Mouse (Mus musculus): ENCODE data around the gene Fancc. TPM values are rescaled to one million over a fixed set of nuclear protein-coding genes. Genes with fewer than 3 reads are reported as not detected.
A peak's percentile ranks its signal among the peaks of the same experiment; 100 is the strongest.
"Not testable (repeated sequence)": the region's sequence is repeated elsewhere in the genome, so short reads cannot be mapped to it uniquely, and the experiment has no call there.

Fancc gene
- polyA plus RNA-seq, 1 experiment: 8.1 TPM

DNA sequence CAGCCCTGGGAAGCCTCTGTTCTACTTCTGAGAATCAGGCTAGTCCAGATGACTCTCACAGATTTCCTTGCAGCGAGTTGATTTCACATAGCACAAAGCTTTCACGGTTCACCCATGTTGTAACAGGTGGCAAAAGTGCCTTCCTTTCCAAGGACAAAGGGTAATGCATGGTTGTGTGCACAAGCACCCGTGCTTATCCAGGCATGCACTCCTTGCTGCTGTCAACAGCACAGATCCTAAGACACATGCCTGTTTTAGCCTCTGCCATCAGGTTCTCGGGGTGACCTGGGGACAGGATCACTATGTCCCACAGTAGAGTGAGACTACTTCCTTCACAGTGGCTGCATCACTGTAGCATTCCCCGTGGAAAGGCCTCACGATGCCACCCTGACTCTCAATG is 181.3 kb downstream of the Fancc start:
- Histone ChIP-seq H3K4me3 (no peak overlapping the region), H3K27me3 (ENCODE audit: control insufficient read depth, insufficient read depth, insufficient read length) (no peaks in the 10 kb centered on the region), H3ac (ENCODE audit: control insufficient read depth, insufficient read length) (no peak overlapping the region), H3K4me2 (ENCODE audit: low read depth) (no peak overlapping the region), H3K36me3 (ENCODE audit: control insufficient read depth, insufficient read depth) (peaks cover 4% of the 10 kb centered on the region), H3K79me2 (ENCODE audit: control insufficient read depth, insufficient read depth) (no peaks in the 10 kb centered on the region)
- no peak for TF ChIP-seq MYOD1 (IDR thresholded peaks at IDR 0.05; ENCODE audit: control insufficient read depth in 1 of 3, insufficient read length in 2 of 3, low read depth in 2 of 3)
- TF ChIP-seq POLR2AphosphoS2 (IDR thresholded peaks at IDR 0.05; ENCODE audit: insufficient read length, low read depth): peak; percentile 36
- TF ChIP-seq E2F4 (IDR thresholded peaks at IDR 0.05; ENCODE audit: insufficient read depth): no peak
- no peak for TF ChIP-seq MYOG (IDR thresholded peaks at IDR 0.05; ENCODE audit: control insufficient read depth in 1 of 3, insufficient read depth in 1 of 3, insufficient read length in 2 of 3, low read depth in 2 of 3)
- TF ChIP-seq POLR2A (IDR thresholded peaks at IDR 0.05; ENCODE audit: insufficient read length, low read depth): no peak
- no peak for TF ChIP-seq SRF (IDR thresholded peaks at IDR 0.05; ENCODE audit: control insufficient read depth, insufficient read length, low read depth)

DNA sequence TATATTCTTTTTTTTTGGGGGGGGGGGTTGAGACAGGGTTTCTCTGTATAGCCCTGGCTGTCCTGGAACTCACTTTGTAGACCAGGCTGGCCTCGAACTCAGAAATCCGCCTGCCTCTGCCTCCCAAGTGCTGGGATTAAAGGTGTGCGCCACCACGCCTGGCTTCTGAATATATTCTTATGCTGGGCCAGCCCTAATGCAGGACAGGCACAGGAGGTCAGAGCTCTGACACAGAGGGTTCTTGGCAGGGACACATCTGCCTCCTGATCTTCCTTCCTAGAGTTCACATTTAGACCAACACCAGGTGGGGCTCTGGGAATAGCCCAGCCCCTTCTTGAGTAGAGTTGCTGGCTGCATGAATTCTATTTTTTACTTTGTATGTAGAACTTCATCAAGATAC is 182.0 kb downstream of the Fancc start:
- H3K79me2 ChIP-seq (ENCODE audit: control insufficient read depth, insufficient read depth); H3ac ChIP-seq (ENCODE audit: control insufficient read depth, insufficient read length); H3K4me3 ChIP-seq; H3K36me3 ChIP-seq (ENCODE audit: control insufficient read depth, insufficient read depth); H3K4me2 ChIP-seq (ENCODE audit: low read depth); H3K27me3 ChIP-seq (ENCODE audit: control insufficient read depth, insufficient read depth, insufficient read length): not testable (repeated sequence)

DNA sequence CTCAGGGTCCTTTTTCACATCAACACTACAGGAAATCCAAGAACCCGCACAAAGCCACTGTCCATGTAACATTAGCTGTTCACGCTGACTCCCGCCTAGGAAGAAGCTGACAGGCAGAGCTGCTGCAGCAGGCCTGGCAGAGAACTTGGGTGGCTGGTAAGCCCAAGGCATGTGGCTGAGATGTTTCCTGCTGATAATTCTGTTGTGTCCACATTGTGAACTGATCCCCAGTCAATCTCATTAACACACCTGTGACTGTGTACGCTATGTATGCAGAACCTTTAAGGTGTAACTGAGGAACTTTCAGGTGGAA is 182.5 kb downstream of the Fancc start:
- peaks cover 4% of the 10 kb centered on the region for H3K36me3 ChIP-seq (ENCODE audit: control insufficient read depth, insufficient read depth)
- no peak overlapping the region for H3K4me2 ChIP-seq (ENCODE audit: low read depth)
- no peaks in the 10 kb centered on the region for H3K79me2 ChIP-seq (ENCODE audit: control insufficient read depth, insufficient read depth)
- no peak for TF ChIP-seq CEBPB (IDR thresholded peaks at IDR 0.05; ENCODE audit: insufficient read depth, poor library complexity, severe bottlenecking)
- TF ChIP-seq POLR2AphosphoS2 (IDR thresholded peaks at IDR 0.05; ENCODE audit: insufficient read length, low read depth): peak; percentile 19
- TF ChIP-seq TCF3 (IDR thresholded peaks at IDR 0.05; ENCODE audit: insufficient read length, low read depth): no peak
- no peak overlapping the region for H3ac ChIP-seq (ENCODE audit: control insufficient read depth, insufficient read length)
- no peaks in the 10 kb centered on the region for H3K27me3 ChIP-seq (ENCODE audit: control insufficient read depth, insufficient read depth, insufficient read length)
- no peak overlapping the region for H3K4me3 ChIP-seq

DNA sequence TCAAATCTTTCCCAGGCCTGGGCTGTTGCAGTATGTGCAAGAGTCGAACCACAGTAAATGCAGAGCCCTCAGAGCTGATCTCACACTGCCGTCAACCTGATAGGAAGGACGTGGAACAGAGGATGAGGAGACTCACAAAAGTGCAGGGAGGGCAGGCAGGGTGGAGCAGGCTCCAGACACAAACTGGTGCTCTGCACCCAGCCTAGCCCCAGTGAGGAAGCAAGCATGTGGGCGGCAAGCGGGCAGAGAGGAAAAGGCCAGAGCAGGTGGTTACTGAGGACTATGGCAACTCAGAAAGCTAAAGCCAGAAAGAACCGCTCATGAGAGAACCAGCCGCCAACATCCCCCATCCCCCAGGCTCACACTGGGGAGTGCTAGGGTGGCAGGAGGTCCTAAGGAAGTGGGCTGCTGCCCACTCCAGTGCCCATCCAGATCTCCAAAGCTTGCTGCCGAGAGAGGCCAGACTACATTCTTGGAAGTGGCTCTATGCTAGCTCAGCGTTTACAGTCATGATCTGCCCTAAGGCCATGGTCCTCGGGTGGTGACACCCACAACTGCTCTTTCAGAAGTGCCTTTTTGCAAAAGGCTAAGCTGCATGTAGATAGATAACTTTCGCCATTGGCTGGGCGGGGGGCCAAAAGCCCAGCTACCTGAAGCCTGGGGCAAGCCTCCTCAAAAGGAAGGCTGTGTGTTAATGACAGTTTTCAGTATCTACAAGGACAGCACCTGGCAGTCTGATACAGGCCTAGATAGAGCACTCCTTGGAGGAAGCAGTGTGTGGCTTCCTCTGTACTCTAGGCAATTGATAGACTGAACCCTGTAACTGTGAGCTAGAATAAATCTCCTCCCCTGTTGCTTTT is 183.1 kb downstream of the Fancc start:
- Histone ChIP-seq H3K4me3 (no peak overlapping the region), H3ac (ENCODE audit: control insufficient read depth, insufficient read length) (no peak overlapping the region), H3K27me3 (ENCODE audit: control insufficient read depth, insufficient read depth, insufficient read length) (no peaks in the 10 kb centered on the region), H3K4me2 (ENCODE audit: low read depth) (no peak overlapping the region), H3K79me2 (ENCODE audit: control insufficient read depth, insufficient read depth) (no peaks in the 10 kb centered on the region), H3K36me3 (ENCODE audit: control insufficient read depth, insufficient read depth) (peaks cover 4% of the 10 kb centered on the region)
- TF ChIP-seq MYOD1 (IDR thresholded peaks at IDR 0.05; ENCODE audit: control insufficient read depth in 1 of 3, insufficient read length in 2 of 3, low read depth in 2 of 3) (peak in 1 of 3 experiments; percentile 53), POLR2AphosphoS2 (IDR thresholded peaks at IDR 0.05; ENCODE audit: insufficient read length, low read depth) (peak; percentile 76), POLR2A (IDR thresholded peaks at IDR 0.05; ENCODE audit: insufficient read length, low read depth) (peak; percentile 7), USF1 (IDR thresholded peaks at IDR 0.05; ENCODE audit: low read depth) (no peak)

DNA sequence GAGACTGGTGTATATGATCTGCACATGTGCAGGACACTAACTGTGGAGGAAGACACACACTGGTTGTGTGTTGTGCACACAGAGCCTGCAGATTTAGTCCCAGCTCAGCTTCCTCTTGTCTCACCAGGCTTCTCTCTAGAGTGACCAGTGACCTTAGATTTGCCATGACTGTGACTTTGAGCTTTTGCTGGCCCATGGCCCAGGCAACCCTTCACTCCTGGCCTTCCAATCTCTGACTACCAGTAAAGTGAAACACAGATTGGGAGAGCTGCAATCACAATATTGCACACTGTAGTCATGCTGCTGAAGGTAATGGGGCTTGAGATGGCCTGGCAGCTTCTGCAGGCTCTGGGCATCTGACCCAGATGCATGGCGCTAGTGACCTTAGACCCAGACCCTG is 183.8 kb downstream of the Fancc start:
- no peak overlapping the region for H3K4me3 ChIP-seq
- no peak overlapping the region for H3ac ChIP-seq (ENCODE audit: control insufficient read depth, insufficient read length)
- H3K36me3 ChIP-seq (ENCODE audit: control insufficient read depth, insufficient read depth): peaks cover 4% of the 10 kb centered on the region
- no peak overlapping the region for H3K4me2 ChIP-seq (ENCODE audit: low read depth)
- TF ChIP-seq TCF3 (IDR thresholded peaks at IDR 0.05; ENCODE audit: insufficient read length, low read depth): no peak
- TF ChIP-seq CEBPB (IDR thresholded peaks at IDR 0.05; ENCODE audit: insufficient read depth, poor library complexity, severe bottlenecking): no peak
- no peak for TF ChIP-seq USF1 (IDR thresholded peaks at IDR 0.05; ENCODE audit: low read depth)
- no peak for TF ChIP-seq MYOD1 (IDR thresholded peaks at IDR 0.05; ENCODE audit: control insufficient read depth in 1 of 3, insufficient read length in 2 of 3, low read depth in 2 of 3)
- no peaks in the 10 kb centered on the region for H3K79me2 ChIP-seq (ENCODE audit: control insufficient read depth, insufficient read depth)
- H3K27me3 ChIP-seq (ENCODE audit: control insufficient read depth, insufficient read depth, insufficient read length): no peaks in the 10 kb centered on the region

DNA sequence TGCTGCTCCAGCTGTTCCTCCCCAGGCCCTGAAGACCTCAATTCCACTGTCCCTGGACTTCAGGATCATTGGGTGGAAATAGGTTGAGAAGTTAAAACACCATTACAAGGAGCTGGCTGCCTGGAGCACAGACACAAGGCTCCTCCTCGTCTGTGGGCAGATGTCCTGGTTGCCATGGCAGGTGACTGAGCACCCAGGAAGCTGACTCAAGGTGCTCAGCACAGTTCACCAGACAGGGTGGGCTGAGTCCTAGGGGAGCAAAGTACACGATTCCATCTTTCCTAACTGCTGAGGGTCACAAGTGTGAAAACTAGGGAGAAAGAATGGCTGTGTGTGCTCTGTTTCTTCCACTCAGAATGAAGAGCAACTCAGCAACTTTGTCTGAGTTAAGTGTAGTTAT is 185.9 kb downstream of the Fancc start:
- Histone ChIP-seq H3K27me3 (ENCODE audit: control insufficient read depth, insufficient read depth, insufficient read length) (no peaks in the 10 kb centered on the region), H3ac (ENCODE audit: control insufficient read depth, insufficient read length) (no peak overlapping the region), H3K36me3 (ENCODE audit: control insufficient read depth, insufficient read depth) (peaks cover 4% of the 10 kb centered on the region), H3K79me2 (ENCODE audit: control insufficient read depth, insufficient read depth) (no peaks in the 10 kb centered on the region), H3K4me3 (no peak overlapping the region), H3K4me2 (ENCODE audit: low read depth) (no peak overlapping the region)
- TF ChIP-seq MYOD1 (IDR thresholded peaks at IDR 0.05; ENCODE audit: control insufficient read depth in 1 of 3, insufficient read length in 2 of 3, low read depth in 2 of 3): no peak
- no peak for TF ChIP-seq SRF (IDR thresholded peaks at IDR 0.05; ENCODE audit: control insufficient read depth, insufficient read length, low read depth)
- no peak for TF ChIP-seq MYOG (IDR thresholded peaks at IDR 0.05; ENCODE audit: control insufficient read depth in 1 of 3, insufficient read depth in 1 of 3, insufficient read length in 2 of 3, low read depth in 2 of 3)

All from myocyte (in vitro differentiated cells).